ENCODE assay signal across 22 mouse cellular contexts in the genomic region with DNA sequence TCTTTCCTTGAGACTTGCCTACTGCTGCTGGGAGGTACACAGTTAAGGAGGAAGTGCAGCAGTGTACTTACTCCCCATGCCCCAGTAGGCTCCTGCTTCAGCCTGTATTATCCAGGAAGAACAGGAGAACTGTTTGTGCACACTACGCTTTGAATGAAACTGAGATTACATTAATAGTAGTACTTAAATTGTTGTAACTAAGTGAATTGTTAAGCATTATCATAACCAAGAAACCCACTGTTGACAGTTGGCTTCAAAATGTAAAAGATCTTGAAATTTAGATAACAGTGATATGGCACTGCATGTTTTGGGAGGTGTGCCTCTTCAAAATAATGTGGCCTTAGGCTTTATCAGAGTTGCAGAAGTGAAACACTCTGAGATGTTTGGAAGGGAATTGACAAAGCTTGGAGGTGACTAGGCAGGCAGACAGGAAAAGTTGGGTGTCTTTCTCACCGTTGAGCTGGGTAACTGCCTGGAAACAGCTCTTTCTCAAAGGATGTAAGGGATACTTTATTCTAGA.
DNase-seq lines count a peak whose midpoint lies in the region; ATAC-seq and TF ChIP-seq lines count a peak whose summit lies in the region.
"Had no signal": no experiment of that assay in that cellular context is flagged by ENCODE, and none has a peak within 500 bp of the region (broad histone marks: within the 10 kb centered on the region; RNA-seq: fewer than 3 reads in every experiment).

No protein-coding gene starts in this region.

- 54% methylated on average over 2 of the region's 2 CpGs for WGBS in hindbrain, postnatal 0 days
- 73% methylated on average over 2 of the region's 2 CpGs for WGBS in hindbrain, embryonic 12.5 days

- H3K27ac ChIP-seq in hindbrain, postnatal 0 days = no peak overlapping the region
- H3K27ac ChIP-seq in hindbrain, embryonic 12.5 days = no peak overlapping the region
- H3K27ac ChIP-seq: forebrain, embryonic 13.5 days; heart, embryonic 13.5 days; hindbrain, embryonic 14.5 days; intestine, embryonic 15.5 days; limb, embryonic 12.5 days; macrophage had no signal

- DNase-seq in hindbrain, postnatal 0 days (ENCODE audit: low spot score) = peak; percentile 15
- peak; percentile 54 for DNase-seq in A20 (ENCODE audit: low read depth, low spot score)
- DNase-seq in adrenal gland, adult (ENCODE audit: inconsistent age in 2 of 2, low spot score in 1 of 2) = no peak
- no peak for DNase-seq in spleen, postnatal 10 days (ENCODE audit: low spot score in 2 of 2)
- DNase-seq: adrenal gland, postnatal 36 days; cerebellum, postnatal 10 days; gastrocnemius, postnatal 14 days; heart, adult 18-20 months; kidney, adult 8-10 months; kidney, postnatal 14 days; layer of hippocampus, postnatal 36 days had no signal

- no peaks in the 10 kb centered on the region for H3K36me3 ChIP-seq in hindbrain, postnatal 0 days (ENCODE audit: insufficient read depth, low read length)
- H3K36me3 ChIP-seq in hindbrain, embryonic 12.5 days = no peaks in the 10 kb centered on the region
- H3K36me3 ChIP-seq: heart, embryonic 13.5 days; intestine, embryonic 15.5 days; limb, embryonic 12.5 days had no signal

- no peak for TF ChIP-seq CTCF in hindbrain, postnatal 0 days (IDR thresholded peaks at IDR 0.05; ENCODE audit: low read depth)

- H3K4me3 ChIP-seq in hindbrain, postnatal 0 days (ENCODE audit: low read length) = no peak overlapping the region
- H3K4me3 ChIP-seq in hindbrain, embryonic 12.5 days = no peak overlapping the region
- H3K4me3 ChIP-seq: forebrain, embryonic 13.5 days; heart, embryonic 13.5 days; intestine, embryonic 15.5 days; limb, embryonic 12.5 days had no signal

- no peaks in the 10 kb centered on the region for H3K9me3 ChIP-seq in hindbrain, postnatal 0 days (ENCODE audit: low read length)
- no peaks in the 10 kb centered on the region for H3K9me3 ChIP-seq in hindbrain, embryonic 12.5 days (replicated peaks)
- H3K9me3 ChIP-seq: forebrain, embryonic 13.5 days; heart, embryonic 13.5 days; intestine, embryonic 15.5 days; limb, embryonic 12.5 days had no signal

- no peaks in the 10 kb centered on the region for H3K4me1 ChIP-seq in hindbrain, postnatal 0 days (ENCODE audit: insufficient read depth, low read length)
- H3K4me1 ChIP-seq in hindbrain, embryonic 12.5 days = peaks cover 6% of the 10 kb centered on the region; the same call in 1 of the 2 replicates
- H3K4me1 ChIP-seq: intestine, embryonic 15.5 days had no signal

- no peak for ATAC-seq in hindbrain, postnatal 0 days
- no peak for ATAC-seq in hindbrain, embryonic 12.5 days (ENCODE audit: low FRiP score)
- ATAC-seq in common myeloid progenitor, adult 5-6 weeks (replicated peaks; ENCODE audit: low read depth, poor library complexity, severe bottlenecking) = peak; percentile 26; the same call in 1 of the 2 replicates
- peak; percentile 37 for ATAC-seq in megakaryocyte progenitor cell, adult 5-6 weeks (replicated peaks; ENCODE audit: poor library complexity)
- ATAC-seq: forebrain, embryonic 13.5 days; intestine, embryonic 15.5 days; lung, postnatal 0 days had no signal

- H3K9ac ChIP-seq in hindbrain, postnatal 0 days (replicated peaks; ENCODE audit: low read length) = no peak overlapping the region
- no peak overlapping the region for H3K9ac ChIP-seq in hindbrain, embryonic 12.5 days
- H3K9ac ChIP-seq: forebrain, embryonic 13.5 days; heart, embryonic 13.5 days; hindbrain, embryonic 14.5 days; intestine, embryonic 15.5 days; limb, embryonic 12.5 days had no signal

- H3K27me3 ChIP-seq in hindbrain, postnatal 0 days (ENCODE audit: insufficient read depth, low read length) = no peaks in the 10 kb centered on the region
- H3K27me3 ChIP-seq in hindbrain, embryonic 12.5 days = no peaks in the 10 kb centered on the region
- H3K27me3 ChIP-seq: forebrain, embryonic 13.5 days; heart, embryonic 13.5 days; intestine, embryonic 15.5 days; limb, embryonic 12.5 days had no signal

- no peak overlapping the region for H3K4me2 ChIP-seq in hindbrain, postnatal 0 days (ENCODE audit: low read depth, low read length)
- no peak overlapping the region for H3K4me2 ChIP-seq in hindbrain, embryonic 12.5 days (replicated peaks)
- H3K4me2 ChIP-seq: forebrain, embryonic 13.5 days; heart, embryonic 13.5 days; hindbrain, embryonic 14.5 days; intestine, embryonic 15.5 days; limb, embryonic 12.5 days; midbrain, embryonic 11.5 days had no signal

Comparison
In these comparisons a context has a peak if more than half of its experiments do, and no peak if none do; other contexts are left out.
1. ATAC-seq: peak in common myeloid progenitor, adult 5-6 weeks (single experiment) and megakaryocyte progenitor cell, adult 5-6 weeks (single experiment); none in hindbrain, postnatal 0 days (single experiment) and hindbrain, embryonic 12.5 days (single experiment).
2. DNase-seq: peak in hindbrain, postnatal 0 days (single experiment) and A20 (single experiment); none in adrenal gland, adult (0 of 2) and spleen, postnatal 10 days (0 of 2).